Mouse (Mus musculus) gonadal fat pad, adult 2 months (tissue): Measurements from ENCODE around the gene Kcnj10. TPM values are rescaled to one million over a fixed set of nuclear protein-coding genes. Genes with fewer than 3 reads are reported as not detected.

Experiments used
- DNase-seq: peaks from one replicate; pipeline ENCODE4 v3.0.0-alpha.2; 2012; ENCODE audit warnings: low read depth
- polyA plus RNA-seq: library from polyadenylated mRNA; depleted of rRNA; stranded (reverse); fragments of >200 nt; gene quantifications from 2 replicates; pipeline ENCODE4 v1.2.3, GENCODE M21; 2012

Gene Kcnj10
- polyA plus RNA-seq, 1 experiment = 0.19 TPM

DNA sequence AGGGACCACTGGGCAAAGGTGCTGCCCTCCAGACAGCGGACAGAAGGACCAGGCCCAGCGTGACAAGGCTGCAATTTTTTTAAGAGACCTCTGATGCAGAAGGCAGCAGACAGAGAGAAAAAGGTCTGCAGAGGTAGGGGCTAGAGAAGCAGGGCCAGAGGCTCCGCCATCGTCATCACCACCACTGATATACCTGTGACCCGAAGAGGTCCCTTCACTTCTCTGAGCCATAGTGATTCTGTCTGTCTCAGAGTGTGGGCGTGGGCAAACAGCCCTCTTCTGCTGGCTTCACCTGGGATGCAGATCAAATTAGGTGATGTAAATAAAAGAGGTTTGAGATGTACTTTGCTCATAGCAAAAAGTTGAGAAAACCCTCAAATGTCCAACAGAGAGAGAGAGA lies 11.4 kb upstream of the Kcnj10 start:
- DNase-seq = no peak

DNA sequence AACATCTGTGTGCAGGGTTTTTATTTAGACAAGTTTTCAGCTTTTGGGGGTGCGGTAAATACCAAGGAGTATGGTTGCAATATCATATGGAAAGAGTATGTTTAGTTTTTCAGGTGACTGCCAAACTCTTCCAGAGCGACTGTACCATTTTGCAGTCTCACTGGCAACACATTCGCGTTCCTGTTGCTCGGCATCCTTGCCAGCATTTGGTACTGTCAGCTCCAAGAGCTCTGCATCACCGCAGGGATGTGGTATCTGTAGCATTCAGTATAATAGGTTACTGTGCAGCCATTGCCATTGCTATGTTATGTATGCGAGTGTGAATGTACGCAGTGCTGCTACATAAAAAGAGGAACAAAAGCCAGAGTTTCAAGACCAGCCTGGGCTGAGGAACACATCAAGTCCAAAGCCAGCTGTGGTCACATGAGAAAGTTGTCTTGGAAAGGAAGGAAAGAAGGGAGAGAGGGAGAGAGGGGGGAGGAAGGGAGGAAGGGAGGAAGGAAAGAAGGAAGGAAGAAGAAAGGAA lies 9.5 kb upstream of the Kcnj10 start:
- no peak for DNase-seq

DNA sequence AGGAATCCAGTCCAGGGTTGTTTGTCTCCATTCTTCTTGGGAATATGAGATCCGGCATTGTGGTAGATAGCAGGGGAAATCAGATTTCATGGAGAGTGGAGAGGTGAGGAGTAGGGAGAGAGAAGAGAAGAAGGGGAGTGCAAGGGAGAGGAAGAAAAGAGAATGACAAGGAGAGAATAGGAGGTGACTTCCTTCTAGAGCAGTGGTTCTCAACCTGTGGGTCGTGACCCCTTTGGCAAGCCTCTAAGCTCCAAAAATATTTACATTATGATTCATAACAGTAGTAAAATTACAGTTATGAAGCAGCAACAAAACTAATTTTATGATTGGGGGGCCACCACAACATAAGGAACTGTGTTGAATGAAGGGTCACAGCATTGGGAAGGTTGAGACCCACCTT lies 8.1 kb upstream of the Kcnj10 start:
- DNase-seq = no peak

DNA sequence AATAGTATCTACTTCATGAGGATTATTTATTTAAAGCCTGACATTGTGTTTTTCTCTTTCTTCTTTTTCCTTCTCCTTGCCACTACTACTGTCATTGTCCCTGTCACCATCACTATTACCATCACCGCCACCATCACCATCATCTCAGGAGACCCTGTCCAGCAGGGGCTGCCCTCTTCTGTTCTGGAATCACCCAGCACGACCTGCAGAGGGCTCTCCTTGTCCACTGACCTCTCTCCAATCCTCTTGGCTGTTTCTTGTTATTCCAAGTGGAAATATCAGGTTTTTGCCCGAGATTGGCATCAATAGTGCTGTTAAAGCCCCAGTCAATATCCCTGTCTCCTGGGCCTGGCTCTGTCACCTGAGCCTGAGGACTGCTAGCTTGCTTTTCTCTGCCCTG lies 7.5 kb upstream of the Kcnj10 start:
- DNase-seq = no peak

DNA sequence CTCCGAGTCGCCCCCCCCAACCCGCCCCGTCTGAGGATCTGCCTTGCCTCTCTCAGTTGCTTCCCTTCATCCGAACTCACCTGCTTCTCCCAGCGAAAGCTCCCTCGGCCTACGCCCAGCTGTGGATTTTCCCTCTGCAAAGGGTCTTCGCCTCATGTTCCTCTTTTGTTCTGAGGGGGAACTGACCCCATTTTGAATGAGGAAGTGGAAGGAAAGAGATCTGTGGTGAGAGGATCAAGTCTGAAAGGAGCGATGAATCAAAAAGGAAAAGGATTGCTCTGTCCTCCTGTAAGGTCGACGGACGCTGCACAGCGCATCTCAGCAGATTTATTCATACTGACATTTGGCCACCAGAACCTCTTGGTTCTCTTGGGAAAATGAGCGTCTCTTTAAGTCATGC lies 5.2 kb upstream of the Kcnj10 start:
- no peak for DNase-seq

DNA sequence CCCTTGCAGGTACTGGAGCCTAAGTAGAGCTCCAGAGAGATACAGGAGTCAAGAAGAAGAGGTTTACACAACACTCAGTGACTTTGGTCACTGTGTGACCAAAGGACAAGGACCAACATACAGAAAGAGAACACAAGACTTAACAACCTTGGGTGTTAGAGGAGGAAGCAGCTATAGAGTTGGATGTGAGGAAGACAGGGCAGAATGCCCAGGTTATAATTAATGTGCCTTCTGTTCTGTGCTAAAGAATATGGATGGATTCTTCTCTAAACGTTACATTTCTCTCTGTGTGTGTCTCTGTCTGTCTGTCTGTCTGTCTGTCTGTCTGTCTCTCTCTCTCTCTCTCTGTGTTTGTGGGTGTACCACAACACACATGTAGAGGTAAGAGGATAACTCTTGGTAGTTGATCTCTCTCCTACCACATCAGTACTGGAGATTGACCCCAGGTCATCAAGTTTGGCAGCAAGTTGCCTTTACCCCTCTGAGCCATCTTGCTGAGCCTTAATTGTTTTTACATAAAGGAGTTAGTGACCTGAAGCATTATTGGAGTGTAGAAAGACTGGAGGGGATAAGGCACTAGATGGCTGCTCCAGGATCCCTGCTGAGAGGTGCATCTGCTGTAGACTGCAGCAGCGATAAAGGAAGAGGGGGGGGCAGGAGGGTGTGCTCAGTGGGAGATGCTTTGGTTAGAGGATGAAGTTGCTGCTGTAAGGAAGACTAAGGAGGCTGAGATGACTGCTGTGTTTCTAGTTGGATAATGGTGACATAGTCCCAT lies 3.4 kb upstream of the Kcnj10 start:
- DNase-seq = no peak

DNA sequence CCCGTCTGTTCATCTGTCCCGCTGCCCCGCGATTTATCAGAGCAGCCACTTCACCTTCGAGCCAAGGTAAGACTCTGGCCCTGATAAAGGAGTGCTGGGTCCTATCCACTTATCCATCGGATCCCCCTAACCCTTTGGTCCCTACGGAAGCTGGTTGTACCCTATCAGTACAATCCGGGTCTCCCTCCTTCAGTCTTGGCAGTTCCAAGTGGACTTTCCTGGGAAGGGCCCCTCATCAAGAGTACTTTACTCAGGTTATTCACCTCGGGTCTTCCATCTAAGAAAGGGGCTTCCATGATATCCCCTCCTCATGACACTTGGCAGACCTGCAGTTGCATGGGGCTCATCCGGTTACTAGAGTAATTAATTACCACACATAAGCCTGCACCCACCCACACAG lies 376 bp downstream of the Kcnj10 start:
- DNase-seq = no peak

DNA sequence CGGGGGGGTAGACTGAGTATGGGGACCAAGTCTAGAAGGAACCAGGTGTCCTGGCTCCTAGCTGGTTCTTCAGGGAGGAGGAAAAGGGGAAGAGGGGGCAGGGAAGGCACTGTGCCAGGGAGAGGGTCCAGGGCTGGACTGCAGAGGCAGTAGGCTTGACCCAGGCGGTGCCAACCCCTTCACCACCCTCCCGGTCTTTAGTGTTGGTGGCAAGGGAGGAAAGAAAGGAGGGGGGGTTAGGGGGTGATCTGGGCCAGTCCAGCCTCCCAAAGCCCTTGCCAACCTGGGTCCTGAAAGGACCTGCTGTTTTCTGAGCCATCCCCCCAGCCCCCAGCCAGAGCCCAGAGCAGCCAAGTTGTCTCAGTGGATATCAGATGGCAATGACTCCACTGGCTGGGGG lies 1.7 kb downstream of the Kcnj10 start:
- DNase-seq = no peak

DNA sequence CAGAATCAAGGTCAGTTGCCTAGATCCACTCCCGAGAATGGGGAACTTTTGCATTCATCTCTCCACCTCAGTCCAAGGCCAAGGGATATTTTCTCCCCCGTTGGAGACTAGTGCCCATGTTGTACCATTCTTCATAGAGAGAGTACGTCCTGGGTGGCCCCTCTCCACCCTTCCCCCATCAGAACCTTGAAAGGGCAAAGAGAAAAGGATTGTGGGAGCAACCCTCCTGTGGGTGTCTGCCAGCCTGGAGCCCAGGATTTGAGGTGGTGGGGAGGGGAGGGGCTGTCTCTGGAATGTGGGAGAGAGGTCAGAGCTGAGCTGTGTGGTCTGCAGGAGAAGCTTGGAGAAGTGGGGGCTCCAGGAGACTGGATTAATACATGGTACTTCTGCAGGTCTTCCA lies 2.9 kb downstream of the Kcnj10 start:
- no peak for DNase-seq

DNA sequence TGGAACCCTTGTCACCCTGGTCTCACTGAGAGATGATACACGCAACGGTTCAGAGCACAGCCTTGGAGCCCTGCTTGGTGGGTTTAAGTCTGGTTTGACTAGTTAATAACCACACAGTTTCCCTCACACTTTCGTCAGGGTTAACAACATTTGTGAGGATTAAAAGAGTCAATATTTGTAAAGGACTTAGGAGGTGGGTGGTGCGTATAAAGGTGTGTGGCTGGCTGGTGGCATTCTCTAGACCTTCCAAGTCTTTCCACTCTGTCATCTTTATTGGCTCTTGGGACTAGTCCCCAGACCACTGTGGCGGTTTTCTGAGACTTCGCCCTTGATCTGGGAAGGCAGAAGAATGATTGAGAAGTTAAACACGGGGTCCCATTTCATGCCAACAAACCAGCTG lies 3.8 kb downstream of the Kcnj10 start:
- DNase-seq = no peak

DNA sequence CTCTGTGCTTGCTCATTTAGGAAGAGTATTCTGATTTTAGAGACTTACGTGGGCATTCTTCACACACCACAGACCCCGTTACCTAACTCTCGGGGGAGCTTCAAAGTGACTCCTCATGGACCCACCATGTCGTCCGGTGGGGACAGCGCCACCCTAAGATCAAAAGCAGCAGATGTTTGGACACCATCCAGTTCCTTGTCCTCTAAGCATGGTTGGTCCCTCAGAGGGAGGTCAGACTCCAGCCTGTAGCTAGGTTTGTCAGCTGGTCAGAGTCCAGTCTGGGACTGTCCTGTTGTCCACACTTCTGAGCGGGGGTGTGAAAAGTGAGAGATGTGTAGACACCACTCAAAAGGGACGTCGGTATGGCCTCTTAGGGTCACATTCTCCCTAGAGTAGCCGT lies 5.7 kb downstream of the Kcnj10 start:
- no peak for DNase-seq

DNA sequence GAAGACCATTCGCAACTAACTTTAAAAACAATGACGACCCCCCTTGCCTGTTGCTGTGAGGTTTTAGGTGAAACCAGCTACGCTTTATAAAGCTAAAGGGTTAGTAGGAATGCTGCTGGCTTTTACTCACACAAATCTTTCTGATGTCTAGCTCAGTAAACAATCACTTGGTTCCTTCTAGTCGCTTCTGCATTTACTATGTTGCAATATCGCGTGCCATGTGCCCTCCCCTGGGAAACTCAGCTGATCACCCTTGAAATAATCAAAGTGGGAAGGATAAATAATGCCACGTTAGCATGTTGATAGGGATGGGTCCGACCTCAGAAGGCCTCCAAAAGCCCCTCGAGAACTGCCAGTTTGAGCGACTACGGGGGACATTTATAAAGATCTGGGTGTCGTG lies 6.4 kb downstream of the Kcnj10 start:
- no peak for DNase-seq

DNA sequence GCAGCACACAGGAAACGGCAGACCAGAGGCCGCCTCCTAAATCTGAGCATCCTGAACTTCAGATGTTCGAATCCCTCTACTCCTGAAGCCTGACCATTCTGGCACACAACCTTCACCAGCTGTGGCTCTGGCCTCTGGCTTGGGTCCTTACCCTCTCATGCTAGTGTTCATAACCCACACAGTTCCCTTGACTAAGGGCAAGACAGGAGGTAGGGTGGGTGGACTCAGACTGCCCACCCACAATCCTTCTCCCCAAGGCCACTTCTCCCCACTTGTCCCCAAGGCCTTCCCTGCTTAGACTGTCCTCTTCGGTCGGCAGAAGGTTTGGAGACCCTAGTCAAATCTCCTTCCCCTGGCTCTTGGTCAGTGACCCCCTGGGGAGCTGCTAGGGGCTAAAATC lies 8.5 kb downstream of the Kcnj10 start:
- no peak for DNase-seq

DNA sequence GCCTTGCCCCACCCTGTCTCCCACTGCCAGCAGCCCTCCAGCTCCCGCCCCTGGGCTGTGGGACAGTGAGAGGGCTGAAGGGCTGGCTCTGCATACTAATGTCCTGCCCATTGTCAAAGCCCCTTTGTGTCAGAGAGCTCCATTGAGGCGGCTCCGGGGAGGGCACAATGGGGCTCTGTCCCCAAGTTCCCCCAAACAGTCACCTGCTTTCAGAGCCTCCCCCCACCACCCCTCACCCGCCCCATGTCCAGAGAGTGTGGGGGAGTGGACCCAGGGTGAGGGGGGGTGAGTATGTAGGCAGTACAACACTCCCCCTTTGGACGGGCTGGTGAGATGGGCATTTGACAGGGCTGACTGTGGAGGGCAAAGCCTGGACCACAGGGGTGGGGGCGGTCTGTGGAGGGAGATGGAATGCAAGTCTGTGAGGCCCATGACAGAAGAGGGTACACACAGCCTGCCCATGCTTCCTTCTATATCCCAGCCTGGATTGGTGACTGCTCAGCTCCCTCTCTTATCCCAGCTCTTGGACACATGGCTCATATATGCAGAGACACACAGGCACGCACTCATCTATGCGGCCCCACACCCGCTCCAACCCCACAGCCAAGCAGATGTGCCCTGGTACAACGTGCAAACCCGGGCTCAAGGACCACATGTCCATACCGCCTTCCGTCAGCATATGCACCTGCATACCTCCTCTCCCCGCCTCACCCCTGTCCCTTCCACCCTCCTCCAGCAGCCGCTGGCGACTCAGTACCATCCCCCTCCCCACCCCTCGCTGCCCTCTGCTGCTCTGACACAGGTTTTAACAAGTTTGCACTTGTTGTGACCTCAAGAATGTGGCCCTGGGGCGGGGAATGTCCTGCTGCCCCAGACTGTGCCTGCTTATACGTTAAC lies 9.2 kb downstream of the Kcnj10 start:
- no peak for DNase-seq

DNA sequence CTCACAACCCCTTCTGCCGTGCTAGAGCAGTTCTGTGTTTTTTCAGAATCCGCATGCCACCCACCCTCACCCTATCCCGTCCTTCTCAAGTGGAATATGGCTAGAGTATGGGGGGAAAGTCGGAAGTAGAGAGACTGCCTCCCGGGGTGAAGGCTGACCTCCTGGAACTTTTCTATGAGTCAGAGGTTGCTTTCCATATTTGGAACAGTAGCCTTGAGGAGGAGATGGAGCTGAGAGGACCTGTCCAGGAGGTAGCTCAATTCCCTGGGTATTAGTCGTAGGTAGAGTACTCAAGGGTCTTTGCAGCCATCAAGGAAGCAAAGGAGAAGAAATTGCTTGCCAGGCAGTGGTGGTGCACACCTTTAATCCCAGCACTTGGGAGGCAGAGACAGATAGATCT lies 11.0 kb downstream of the Kcnj10 start:
- DNase-seq = no peak

DNA sequence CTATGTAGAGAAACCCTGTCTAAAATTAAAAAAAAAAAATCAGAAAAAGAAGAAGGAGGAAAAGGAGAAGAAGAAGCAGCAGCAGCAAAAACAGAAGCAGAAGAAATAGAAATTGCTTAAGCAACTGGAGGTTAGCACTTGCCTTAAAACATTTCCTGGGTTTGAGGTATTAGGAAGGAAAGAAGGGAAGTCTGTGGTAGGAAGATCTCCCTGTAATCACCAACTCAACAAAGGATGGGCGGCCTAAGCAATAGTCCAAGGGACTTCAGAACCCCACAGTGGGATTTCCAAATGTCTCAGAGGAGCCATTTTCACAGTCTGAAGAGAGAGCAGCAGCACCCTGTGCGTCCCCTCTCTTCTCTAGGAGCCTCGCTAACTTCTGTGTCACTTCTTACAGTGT lies 11.4 kb downstream of the Kcnj10 start:
- no peak for DNase-seq

DNA sequence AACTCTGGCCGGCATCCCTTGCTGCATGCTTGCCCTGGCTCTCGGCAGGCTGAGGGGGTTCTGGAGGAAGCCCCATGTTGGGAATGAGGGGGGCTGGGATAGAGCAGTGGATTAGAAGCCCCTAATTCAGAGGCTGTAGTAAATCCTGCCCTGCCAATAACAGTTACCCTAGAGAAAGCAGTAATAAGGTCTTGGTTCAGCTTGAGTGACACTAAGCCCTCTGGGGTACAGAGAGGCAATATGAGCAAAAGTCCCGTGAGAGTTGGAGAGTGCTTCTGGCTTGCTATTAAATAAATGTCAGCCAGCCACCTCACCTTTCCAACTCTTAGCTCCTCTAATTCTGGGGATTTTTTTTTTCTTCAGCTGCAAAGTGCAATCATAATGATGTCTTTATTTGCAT lies 14.3 kb downstream of the Kcnj10 start:
- DNase-seq = no peak

DNA sequence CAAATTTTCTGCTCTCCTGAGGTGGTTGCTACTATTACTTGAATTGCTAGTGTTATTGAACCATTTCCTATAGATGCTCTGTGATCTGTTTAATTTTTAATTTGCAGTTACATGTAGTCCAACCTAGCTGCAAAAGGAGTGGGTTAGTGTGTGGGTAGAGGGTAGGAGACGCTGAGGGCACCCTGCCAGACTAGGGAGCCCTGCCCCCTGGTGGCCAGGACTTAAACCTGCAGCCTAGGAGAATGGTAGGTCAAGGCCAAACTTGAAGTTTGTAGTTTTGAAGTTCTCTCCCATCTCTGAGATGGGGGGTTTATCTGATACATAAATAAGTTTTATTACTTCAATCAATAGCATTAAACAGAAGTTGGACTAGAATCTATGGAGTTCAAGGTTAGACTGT lies 16.5 kb downstream of the Kcnj10 start:
- no peak for DNase-seq

DNA sequence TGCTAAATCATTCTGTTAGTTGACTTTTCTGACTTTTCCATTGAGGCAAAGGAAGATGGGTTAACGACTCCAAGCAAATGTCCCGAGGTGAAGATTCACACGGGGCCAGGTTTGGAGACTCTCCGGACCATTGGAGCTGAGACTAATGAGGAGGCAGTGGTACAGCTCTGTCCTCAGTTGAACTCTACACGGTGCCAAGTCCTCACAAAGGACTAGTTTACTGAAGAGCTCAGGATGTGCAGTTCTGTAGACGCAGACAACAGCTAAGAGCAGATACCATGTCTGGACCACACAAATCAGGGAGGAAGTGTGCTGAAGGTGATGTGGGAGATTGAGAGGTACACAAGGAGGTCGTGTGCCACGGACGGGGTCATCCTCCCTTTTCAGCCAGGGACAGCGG lies 17.3 kb downstream of the Kcnj10 start:
- no peak for DNase-seq

DNA sequence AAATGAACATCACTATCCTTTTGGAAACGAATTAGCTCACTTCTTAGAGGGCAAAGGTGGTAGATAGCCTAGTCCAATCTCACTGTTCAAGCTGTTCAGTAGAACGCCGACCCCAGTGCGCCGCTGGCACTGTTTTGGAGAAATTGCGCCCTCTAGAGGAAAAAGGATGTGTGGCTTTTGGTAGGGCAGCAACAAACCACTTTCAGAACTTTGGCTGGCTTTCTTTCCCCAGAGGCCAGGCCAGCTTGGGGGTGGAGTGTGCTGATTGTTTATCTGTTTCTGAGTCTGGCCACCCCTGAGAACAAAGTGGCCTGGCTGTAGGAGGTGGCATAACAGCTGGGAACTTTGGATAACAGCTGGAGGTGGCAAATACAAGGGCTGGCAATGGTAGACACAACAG lies 23.7 kb downstream of the Kcnj10 start:
- no peak for DNase-seq

DNA sequence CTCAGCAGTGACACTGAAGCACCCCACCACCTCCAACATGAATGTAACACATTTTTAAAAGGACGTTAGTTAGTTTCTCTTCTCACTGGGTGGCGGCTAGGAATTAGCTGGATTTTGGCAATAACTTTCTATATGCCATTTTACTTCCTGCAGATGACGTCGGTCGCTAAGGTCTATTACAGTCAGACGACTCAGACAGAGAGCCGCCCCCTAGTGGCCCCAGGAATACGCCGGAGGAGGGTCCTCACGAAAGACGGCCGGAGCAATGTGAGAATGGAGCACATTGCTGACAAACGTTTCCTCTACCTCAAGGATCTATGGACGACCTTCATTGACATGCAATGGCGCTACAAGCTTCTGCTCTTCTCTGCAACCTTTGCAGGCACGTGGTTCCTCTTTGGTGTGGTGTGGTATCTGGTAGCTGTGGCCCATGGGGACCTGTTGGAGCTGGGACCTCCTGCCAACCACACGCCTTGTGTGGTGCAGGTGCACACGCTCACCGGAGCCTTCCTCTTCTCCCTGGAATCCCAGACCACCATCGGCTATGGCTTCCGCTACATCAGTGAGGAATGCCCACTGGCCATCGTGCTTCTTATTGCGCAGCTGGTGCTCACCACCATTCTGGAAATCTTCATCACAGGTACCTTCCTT lies 27.9 kb downstream of the Kcnj10 start:
- DNase-seq = no peak

DNA sequence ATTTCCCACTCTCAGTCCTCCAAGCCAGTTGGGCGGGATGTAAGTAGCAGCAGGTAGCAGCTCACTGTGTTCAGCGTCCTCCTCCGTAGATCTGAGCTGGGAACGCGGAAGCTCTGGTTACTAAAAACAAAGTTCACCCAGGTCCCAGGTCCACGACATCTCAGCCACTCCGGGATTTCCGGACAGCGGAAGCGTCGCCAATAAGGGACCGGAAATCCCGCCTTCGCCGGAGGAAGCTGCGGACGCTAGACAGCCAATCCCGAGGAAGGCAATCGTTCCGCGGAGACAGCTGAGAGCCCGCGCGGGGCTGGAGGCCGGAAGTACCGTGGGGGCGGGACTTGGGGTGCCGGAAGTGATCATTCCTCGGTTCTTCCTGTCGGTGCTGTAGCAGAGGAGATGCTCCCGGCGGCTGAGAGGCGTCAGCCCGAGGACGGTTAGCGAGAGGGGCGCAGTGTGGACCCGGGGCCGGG lies 35.2 kb downstream of the Kcnj10 start, which contains the start of gene Pigm:
Pigm (plus strand) TSS at position 349 of the 470 bp plus-strand sequence.
- peak; percentile 92 for DNase-seq
